Mouse (Mus musculus): ENCODE data around the gene Ssr4.
A peak's percentile ranks its signal among the peaks of the same experiment; 100 is the strongest.
"Not testable (repeated sequence)": the region's sequence is repeated elsewhere in the genome, so short reads cannot be mapped to it uniquely, and the experiment has no call there.

Ssr4 gene

GRCm38 (mm10) chrX:73786364-73787224, at the start of gene Ssr4, which contains the start of gene Idh3g:
Gene Ssr4, plus strand, starts transcription at chrX:73787028.
Gene Idh3g, minus strand, starts transcription at chrX:73786897.
- DNase-seq, result peak; percentile 91

GRCm38 (mm10) chrX:73738155-73738554, 48.7 kb upstream of the Ssr4 start:
- DNase-seq, result no peak

GRCm38 (mm10) chrX:73739151-73739550, 47.7 kb upstream of the Ssr4 start:
- no peak for DNase-seq

GRCm38 (mm10) chrX:73739841-73740240, 47.0 kb upstream of the Ssr4 start:
- DNase-seq, result not testable (repeated sequence)

DNA sequence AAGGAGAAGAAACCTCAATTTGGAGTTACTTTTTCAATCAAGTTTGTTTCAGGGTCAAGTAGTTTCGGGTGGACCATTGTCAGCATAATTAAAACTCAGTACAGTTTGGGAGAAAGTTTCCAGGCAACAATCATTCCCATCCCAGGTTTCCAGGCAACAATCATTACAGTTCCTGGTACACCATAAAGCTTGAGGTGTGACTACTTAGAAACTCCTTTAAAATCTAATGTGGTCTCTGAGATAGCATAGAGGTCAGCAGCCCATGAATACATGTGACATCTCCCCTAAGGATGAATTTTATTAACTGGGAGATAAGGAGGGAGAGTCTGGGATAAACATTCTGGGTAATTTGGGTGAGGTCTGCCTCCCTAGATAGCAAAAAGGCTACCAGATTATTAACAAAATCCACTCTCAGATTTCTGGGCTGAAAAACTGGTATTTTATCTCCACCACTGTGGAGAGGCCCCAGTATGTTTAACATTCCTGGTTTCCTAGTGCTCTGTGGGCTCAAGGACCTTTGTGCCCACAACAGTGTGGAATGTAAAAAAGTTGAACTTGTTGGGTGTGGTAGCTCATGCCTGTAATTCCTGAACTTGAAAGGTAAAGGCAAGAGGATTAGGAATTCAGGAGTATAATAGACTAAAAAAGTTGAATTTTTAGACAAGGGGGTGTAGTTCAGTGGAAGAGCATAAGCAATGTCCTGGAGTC, 41.9 kb upstream of the Ssr4 start:
- no peak for DNase-seq

GRCm38 (mm10) chrX:73748977-73749376, 37.9 kb upstream of the Ssr4 start:
- no peak for DNase-seq

- DNase-seq, result no peak
Measured at GRCm38 (mm10) chrX:73756334-73757140, 30.3 kb upstream of the Ssr4 start, which contains the start of gene Plxnb3. Gene Plxnb3, plus strand, starts transcription at chrX:73757090.

DNA sequence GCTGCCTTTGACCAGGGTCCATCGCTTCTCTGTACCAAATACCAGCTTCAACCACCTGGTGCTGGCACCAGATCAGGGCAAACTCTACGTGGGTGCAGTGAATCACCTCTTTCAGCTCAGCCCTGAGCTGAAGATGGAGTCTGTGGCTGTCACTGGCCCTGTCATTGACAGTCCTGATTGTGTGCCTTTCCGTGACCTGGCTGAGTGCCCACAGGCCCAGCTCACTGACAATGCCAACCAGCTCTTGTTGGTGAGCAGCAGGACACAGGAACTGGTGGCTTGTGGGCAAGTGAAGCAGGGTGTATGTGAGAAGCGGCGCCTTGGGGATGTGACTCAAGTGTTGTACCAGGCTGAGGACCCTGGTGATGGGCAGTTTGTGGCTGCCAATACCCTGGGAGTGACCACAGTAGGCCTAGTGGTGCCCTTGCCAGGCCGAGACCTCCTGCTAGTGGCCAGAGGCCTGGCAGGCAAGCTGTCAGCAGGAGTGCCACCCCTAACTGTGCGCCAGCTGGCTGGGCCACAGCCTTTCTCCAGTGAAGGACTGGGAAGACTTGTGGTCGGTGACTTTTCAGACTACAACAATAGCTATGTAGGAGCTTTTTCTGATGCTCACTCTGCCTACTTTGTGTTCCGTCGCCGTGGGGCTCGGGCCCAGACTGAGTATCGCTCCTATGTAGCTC, 28.1 kb upstream of the Ssr4 start:
- no peak for DNase-seq

DNA sequence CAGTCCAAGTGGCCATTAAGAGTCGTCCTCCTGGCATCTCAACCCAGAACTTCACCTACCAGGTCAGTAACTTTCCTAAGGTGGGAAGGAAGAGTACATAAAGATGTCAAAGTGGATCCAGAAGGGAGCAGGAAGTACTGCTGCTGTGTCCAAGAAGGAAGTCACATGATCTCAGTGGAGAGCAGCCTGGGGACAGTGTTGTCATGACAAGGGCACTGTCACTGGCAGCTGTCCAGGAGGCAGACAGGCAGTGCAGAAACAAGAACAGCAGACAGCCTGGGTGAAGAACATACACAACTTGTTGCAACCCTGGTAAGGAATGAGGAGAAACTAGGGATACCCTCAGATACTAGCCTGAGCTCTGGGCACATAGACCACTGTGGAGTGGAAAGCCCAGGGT, 21.5 kb upstream of the Ssr4 start:
- DNase-seq, result peak; percentile 70

DNA sequence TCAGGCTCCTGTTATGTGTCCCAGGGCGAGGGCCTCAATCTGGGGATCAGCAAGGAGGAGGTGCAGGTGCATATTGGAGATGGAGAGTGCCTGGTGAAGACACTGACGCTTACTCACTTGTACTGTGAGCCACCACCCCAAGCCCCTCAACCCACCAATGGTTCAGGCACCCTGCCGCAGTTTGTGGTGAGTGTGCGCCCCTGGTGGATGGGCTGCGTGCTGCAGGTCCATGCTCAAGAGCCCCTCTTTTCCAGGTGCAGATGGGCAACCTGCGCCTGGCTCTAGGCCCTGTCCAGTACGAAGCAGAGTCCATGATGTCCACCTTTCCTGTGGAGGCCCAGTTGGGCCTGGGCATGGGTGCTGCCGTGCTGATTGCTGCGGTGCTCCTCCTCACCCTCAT, 19.6 kb upstream of the Ssr4 start:
- DNase-seq, result peak; percentile 27

- DNase-seq, result peak; percentile 5
Measured at GRCm38 (mm10) chrX:73774168-73774760, 12.6 kb upstream of the Ssr4 start, which contains the start of gene Srpk3. Gene Srpk3, plus strand, starts transcription at chrX:73774405.

DNA sequence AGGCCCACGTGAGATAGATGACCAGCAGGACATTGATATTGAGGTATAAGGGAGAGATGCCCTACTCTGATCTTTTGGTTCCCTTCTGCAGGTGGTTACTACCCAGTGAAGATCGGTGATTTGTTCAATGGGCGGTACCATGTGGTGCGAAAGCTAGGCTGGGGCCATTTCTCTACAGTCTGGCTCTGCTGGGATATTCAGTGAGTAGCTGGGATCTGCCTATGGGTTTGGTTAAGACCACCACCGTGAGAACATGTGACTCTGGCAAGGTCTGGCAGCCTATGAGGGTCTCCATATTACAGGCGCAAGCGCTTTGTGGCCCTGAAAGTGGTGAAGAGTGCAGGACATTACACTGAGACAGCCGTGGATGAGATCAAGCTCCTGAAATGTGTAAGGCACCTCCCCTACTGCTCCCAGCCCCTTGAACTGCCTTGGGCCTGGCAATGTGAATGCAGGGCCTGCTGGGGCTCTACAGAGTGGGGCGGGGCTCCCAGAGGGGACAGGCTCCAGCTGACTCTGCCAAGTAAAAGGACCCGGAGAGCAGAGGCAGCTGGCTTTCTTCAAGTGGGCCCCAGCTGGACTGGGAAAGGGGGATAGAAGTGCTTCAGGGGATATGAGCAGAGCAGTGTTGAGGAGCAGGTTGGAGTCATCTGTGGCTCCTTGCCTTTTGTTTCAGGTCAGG, 11.9 kb upstream of the Ssr4 start:
- DNase-seq, result peak; percentile 16

DNA sequence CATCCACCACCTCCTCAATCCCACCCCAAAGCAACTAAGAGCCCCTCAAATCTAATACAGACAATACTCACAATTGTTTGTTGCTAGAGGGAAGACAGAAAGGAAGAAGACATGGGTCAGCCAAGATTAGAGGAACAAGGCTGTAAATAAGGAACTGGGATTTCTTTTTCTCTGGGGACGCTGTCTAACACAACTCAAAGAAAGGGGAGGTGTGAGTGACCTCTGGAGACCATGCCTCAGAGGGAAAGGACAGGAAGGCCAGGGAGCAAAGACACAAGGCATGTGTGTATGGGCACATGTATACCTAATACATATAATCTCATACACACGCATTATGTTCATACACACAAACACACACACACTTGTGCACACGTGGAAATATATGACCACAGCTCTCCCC, 4.6 kb upstream of the Ssr4 start:
- DNase-seq, result no peak

- no peak for DNase-seq
Measured at GRCm38 (mm10) chrX:73785666-73786065, 1.2 kb upstream of the Ssr4 start.

DNA sequence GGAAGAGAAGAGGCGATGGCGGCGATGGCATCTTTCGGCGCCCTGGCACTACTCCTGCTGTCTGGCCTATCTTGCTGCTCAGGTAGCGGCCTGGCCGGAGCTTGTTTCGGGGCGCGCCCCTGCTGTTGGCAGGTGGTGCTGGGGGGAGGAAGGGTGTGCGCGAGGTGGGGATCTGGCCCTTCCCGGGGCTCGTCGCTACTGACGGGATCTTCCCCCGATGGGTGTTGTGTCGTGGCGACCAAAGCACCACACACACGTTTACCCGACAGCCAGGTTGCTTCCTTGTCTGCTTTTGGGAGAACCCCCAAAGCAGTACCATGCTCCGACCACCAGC, 364 bp downstream of the Ssr4 start:
- DNase-seq, result no peak

DNA sequence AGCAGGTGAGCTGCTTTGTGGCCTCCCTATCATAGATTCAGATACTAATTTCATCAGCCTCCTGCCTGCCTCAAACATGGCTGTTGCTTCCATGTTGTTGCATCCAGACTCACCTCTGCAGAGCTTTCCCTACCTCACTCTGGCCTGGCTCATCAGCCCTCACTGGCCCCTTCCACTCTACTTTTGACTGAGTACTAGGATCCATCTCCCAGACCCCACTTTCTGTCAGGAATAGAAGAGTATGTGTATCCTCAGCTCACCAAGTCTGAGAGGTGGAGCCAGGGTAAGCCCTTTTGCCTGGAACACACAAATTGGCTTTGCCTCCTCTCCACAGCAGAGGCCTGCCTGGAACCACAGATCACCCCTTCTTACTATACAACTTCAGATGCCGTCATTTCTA, 1.7 kb downstream of the Ssr4 start:
- no peak for DNase-seq

DNA sequence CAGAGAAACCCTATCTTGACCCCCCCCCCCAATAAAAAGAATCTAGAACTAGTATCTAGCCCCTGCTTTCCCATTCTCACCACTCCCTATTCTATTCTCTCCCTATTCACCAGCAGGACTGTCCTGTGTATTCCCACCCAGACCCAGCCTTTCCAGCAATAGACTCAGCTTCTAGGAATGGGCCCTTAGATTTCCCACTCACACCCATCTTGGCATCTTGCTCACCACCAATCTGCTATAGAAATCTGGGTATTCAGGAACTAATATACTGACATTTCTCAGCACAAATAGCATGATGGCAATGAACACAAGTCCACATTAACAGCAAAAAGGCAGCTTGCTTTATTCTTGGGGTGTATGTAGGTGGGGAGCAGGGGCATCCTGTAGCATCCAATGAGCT, 6.2 kb downstream of the Ssr4 start:
- no peak for DNase-seq

DNA sequence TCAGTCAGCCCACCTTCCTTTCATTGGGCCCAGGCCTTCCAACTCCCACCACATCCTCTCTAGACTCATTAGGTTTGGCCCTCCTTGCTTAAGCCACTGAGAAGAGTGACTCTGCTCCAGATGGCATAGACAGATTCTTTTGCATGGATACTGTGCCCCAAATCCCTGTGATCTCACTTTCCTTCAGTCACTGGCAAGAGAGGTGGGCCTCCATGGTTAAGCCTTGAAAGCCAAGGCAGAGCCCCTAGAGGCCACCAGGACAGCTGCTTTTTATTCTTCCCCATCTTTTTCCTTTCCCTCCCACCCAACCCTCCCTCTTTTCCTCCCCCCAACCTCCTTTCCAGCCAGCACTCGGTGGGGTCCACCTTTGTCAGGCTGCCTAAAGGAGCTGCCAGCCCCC, 6.7 kb downstream of the Ssr4 start:
- no peak for DNase-seq

DNA sequence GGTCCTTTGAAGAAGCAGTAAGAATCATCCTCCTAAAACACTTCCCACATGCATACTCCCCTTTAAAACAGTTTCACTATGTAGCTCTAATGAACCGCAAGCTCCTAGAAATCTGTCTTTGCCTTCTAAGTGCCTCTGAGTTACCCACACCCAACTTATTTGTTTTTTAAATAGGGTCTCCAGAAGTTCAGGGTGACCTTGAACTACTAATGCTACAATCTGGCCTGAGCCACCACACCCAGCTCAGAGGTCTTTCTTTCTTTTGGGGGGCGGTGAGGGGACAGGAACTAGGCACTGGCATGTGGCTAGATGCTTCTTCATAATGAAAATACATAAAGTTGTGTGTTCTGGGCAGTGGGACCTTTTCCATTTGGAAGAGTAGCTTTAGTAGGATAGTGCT, 10.7 kb downstream of the Ssr4 start:
- no peak for DNase-seq

GRCm38 (mm10) chrX:73798502-73798901, 11.7 kb downstream of the Ssr4 start:
- peak; percentile 77 for DNase-seq

GRCm38 (mm10) chrX:73805814-73806213, 19.0 kb downstream of the Ssr4 start:
- DNase-seq, result no peak

GRCm38 (mm10) chrX:73815072-73815471, 28.2 kb downstream of the Ssr4 start:
- no peak for DNase-seq
